Mouse (Mus musculus) bone marrow, adult 2 months (tissue): ENCODE measurements at regions not wholly inside any gene's neighbourhood (a gene's known extent, or its start where the extent isn't known, plus 50 kb on each side); places are given as distances from the start of the nearest gene placed in this dataset.

ENCODE experiments used
- CTCF ChIP-seq: fragments of 200-500 bp; IDR thresholded peaks from 2 replicates; pipeline ENCODE4 v1.5.1; 2011; ENCODE audit warnings: low read length, control low read depth; ENCODE audit not compliant: control insufficient read depth, insufficient read depth
- POLR2A ChIP-seq: fragments of 200-500 bp; IDR thresholded peaks from 2 replicates; pipeline ENCODE4 v1.6.1; 2011; ENCODE audit warnings: low read depth, mild to moderate bottlenecking, control low read depth, low read length, borderline replicate concordance; ENCODE audit not compliant: control insufficient read depth

GRCm38 (mm10) chr9:33101206-33101605, 465.2 kb downstream of the Ets1 start:
- TF ChIP-seq POLR2A (no peak), CTCF (no peak)
